Mouse (Mus musculus) limb, embryonic 14.5 days (tissue): ENCODE results near the gene Vrk2. TPM values are rescaled to one million over a fixed set of nuclear protein-coding genes. Genes with fewer than 3 reads are reported as not detected.

Source experiments
- ATAC-seq: fragments of 200-750 bp; cut with Nextera tagmentation; 2 replicates; pipeline ENCODE4 v1.8.0; 2017; ENCODE audit warnings: low read depth, moderate number of reproducible peaks, moderate TSS enrichment; ENCODE audit not compliant: low FRiP score
- DNase-seq: peaks from one replicate; pipeline ENCODE4 v3.0.0-alpha.2; 2015; ENCODE audit warnings: low spot score
- H3K27ac ChIP-seq: fragments of 300-500 bp; sonication (generic); replicated peaks from 2 replicates; pipeline ENCODE4 v1.5.1; 2014; ENCODE audit warnings: low read depth, mild to moderate bottlenecking, low read length, moderate library complexity, mixed read lengths
- H3K27me3 ChIP-seq: fragments of 300-500 bp; sonication (generic); 2 replicates; pipeline ENCODE4 v1.6.1; 2014; ENCODE audit warnings: low read length, mixed read lengths; ENCODE audit not compliant: control insufficient read depth, insufficient read depth
- H3K36me3 ChIP-seq: fragments of 300-500 bp; sonication (generic); 2 replicates; pipeline ENCODE4 v1.6.1; 2014; ENCODE audit warnings: mild to moderate bottlenecking, low read length, moderate library complexity, mixed read lengths; ENCODE audit not compliant: control insufficient read depth, insufficient read depth
- H3K4me1 ChIP-seq: fragments of 300-500 bp; sonication (generic); 2 replicates; pipeline ENCODE4 v1.6.1; 2014; ENCODE audit warnings: antibody characterized with exemption, low read length, mixed read lengths; ENCODE audit not compliant: control insufficient read depth, insufficient read depth
- H3K4me2 ChIP-seq: fragments of 300-500 bp; sonication (generic); replicated peaks from 2 replicates; pipeline ENCODE4 v1.6.1; 2014; ENCODE audit warnings: low read depth, mild to moderate bottlenecking, low read length, moderate library complexity; ENCODE audit not compliant: severe bottlenecking
- H3K4me3 ChIP-seq: fragments of 300-500 bp; sonication (generic); replicated peaks from 2 replicates; pipeline ENCODE4 v1.5.1; 2014; ENCODE audit warnings: low read length
- H3K9ac ChIP-seq: fragments of 300-500 bp; sonication (generic); 2 replicates; pipeline ENCODE4 v1.6.1; 2014; ENCODE audit warnings: mild to moderate bottlenecking, low read depth, low read length, moderate library complexity; ENCODE audit not compliant: severe bottlenecking
- H3K9me3 ChIP-seq: fragments of 300-500 bp; sonication (generic); 2 replicates; pipeline ENCODE4 v1.6.1; 2016; ENCODE audit warnings: low read length; ENCODE audit not compliant: control insufficient read depth
- POLR2A ChIP-seq: fragments of 200-500 bp; IDR thresholded peaks from 2 replicates; pipeline ENCODE4 v1.8.0; 2012; ENCODE audit warnings: inconsistent platforms, mild to moderate bottlenecking, moderate library complexity, borderline replicate concordance; ENCODE audit not compliant: insufficient read depth, insufficient read length; ENCODE audit errors: extremely low read depth
- WGBS: fragments of 180-500 bp; shearing (Covaris S2); extraction: QIAGEN DNeasy Blood & Tissue Kit; methylation state at CpG from one replicate; pipeline ENCODE4 v1.1.7; 2014; 5-methylcytosine and 5-hydroxymethylcytosine counted together
- polyA plus RNA-seq, 2 experiments: library from polyadenylated mRNA; depleted of rRNA in 1 of 2; stranded (reverse) in 1 of 2; unstranded in 1 of 2; fragments of >200 nt; fragmentation: Nextera tagmentation in 1 of 2; extraction: Ambion mirVana in 1 of 2; gene quantifications; 2 replicates each; pipeline versions ENCODE4 v1.2.1 to v1.2.3; 2012 to 2014

The Vrk2 gene
- polyA plus RNA-seq, 2 experiments: 10.1 to 20.7 TPM

- DNase-seq: no peak
- H3K4me2 ChIP-seq: peak overlapping the region; percentile 75
- H3K36me3 ChIP-seq: no peaks in the 10 kb centered on the region
- 0 out of 2 replicates have a peak, but pooled peaks cover 4% of the 10 kb centered on the region for H3K4me1 ChIP-seq
- H3K27me3 ChIP-seq: no peaks in the 10 kb centered on the region
- peak overlapping the region; percentile 70 for H3K27ac ChIP-seq
- TF ChIP-seq POLR2A: no peak
- ATAC-seq: no peak
- WGBS: 28% methylated on average over 6 of the region's 6 CpGs
- H3K9ac ChIP-seq: peak overlapping the region; percentile 85
- peak overlapping the region; percentile 77 for H3K4me3 ChIP-seq
- H3K9me3 ChIP-seq: no peaks in the 10 kb centered on the region
Observed at GRCm38 (mm10) chr11:26592395-26593053, 1.3 kb downstream of the Vrk2 start.

GRCm38 (mm10) chr11:26587184-26587524, 6.6 kb downstream of the Vrk2 start:
- Histone ChIP-seq H3K27ac (no peak overlapping the region), H3K9me3 (no peaks in the 10 kb centered on the region), H3K9ac (no peak overlapping the region), H3K36me3 (0 out of 2 replicates have a peak, but pooled peaks cover 5% of the 10 kb centered on the region), H3K4me1 (0 out of 2 replicates have a peak, but pooled peaks cover 5% of the 10 kb centered on the region), H3K4me2 (no peak overlapping the region), H3K4me3 (no peak overlapping the region), H3K27me3 (no peaks in the 10 kb centered on the region)
- WGBS: 93% methylated on average over 1 of the region's 1 CpGs
- no peak for TF ChIP-seq POLR2A
- DNase-seq: no peak
- no peak for ATAC-seq

- H3K4me2 ChIP-seq: no peak overlapping the region
- no peaks in the 10 kb centered on the region for H3K9me3 ChIP-seq
- TF ChIP-seq POLR2A: no peak
- H3K4me3 ChIP-seq: no peak overlapping the region
- 0 out of 2 replicates have a peak, but pooled peaks cover 5% of the 10 kb centered on the region for H3K36me3 ChIP-seq
- WGBS: 63% methylated on average over 6 of the region's 6 CpGs
- H3K4me1 ChIP-seq: 0 out of 2 replicates have a peak, but pooled peaks cover 5% of the 10 kb centered on the region
- ATAC-seq: no peak
- H3K9ac ChIP-seq: no peak overlapping the region
- H3K27ac ChIP-seq: no peak overlapping the region
- no peak for DNase-seq
- H3K27me3 ChIP-seq: no peaks in the 10 kb centered on the region
Observed at GRCm38 (mm10) chr11:26586367-26587183, 7.2 kb downstream of the Vrk2 start.

GRCm38 (mm10) chr11:26585409-26586366, 8.1 kb downstream of the Vrk2 start:
- no peaks in the 10 kb centered on the region for H3K27me3 ChIP-seq
- no peak for DNase-seq
- no peak; the same call in 1 of the 2 replicates for ATAC-seq
- no peaks in the 10 kb centered on the region for H3K9me3 ChIP-seq
- no peak for TF ChIP-seq POLR2A
- H3K4me3 ChIP-seq: no peak overlapping the region
- H3K36me3 ChIP-seq: 0 out of 2 replicates have a peak, but pooled peaks cover 5% of the 10 kb centered on the region
- no peak overlapping the region for H3K4me2 ChIP-seq
- 55% methylated on average over 17 of the region's 17 CpGs for WGBS
- no peak overlapping the region for H3K9ac ChIP-seq
- 0 out of 2 replicates have a peak, but pooled peaks cover 5% of the 10 kb centered on the region for H3K4me1 ChIP-seq
- H3K27ac ChIP-seq: no peak overlapping the region
